Mouse (Mus musculus) CH12.LX (cell line): ENCODE results near the gene Zfp423. TPM values are rescaled to one million over a fixed set of nuclear protein-coding genes. Genes with fewer than 3 reads are reported as not detected.

Source experiments
- DNase-seq: peaks from one replicate; pipeline ENCODE4 v3.0.0-alpha.2; 2013; ENCODE audit errors: extremely low read depth
- H3K27ac ChIP-seq: 2 replicates; pipeline ENCODE4 v1.5.1; 2012; ENCODE audit warnings: low read depth, mild to moderate bottlenecking, control low read depth, moderate library complexity; ENCODE audit not compliant: insufficient read depth
- H3K27me3 ChIP-seq: replicated peaks from 2 replicates; pipeline ENCODE3; 2012; ENCODE audit warnings: inconsistent platforms
- H3K36me3 ChIP-seq, 2 experiments: replicated peaks in 1 of 2; 2 replicates each; pipeline versions ENCODE3 to v1.6.1; 2012; ENCODE audit warnings: inconsistent platforms in 1 of 2, low read length in 1 of 2, mild to moderate bottlenecking in 1 of 2, mixed read lengths in 1 of 2, moderate library complexity in 1 of 2; ENCODE audit not compliant: control insufficient read depth in 1 of 2, insufficient read depth in 1 of 2
- H3K4me1 ChIP-seq, 2 experiments: 2 replicates each; pipeline ENCODE4 v1.6.1; 2012; ENCODE audit warnings: inconsistent platforms in 1 of 2, moderate library complexity in 1 of 2; ENCODE audit not compliant: insufficient read depth in 2 of 2, control insufficient read depth in 1 of 2
- H3K4me2 ChIP-seq: 2 replicates; pipeline ENCODE4 v1.6.1; 2012; ENCODE audit warnings: low read depth, mild to moderate bottlenecking, control low read depth; ENCODE audit not compliant: poor library complexity, insufficient read depth, severe bottlenecking
- H3K4me3 ChIP-seq, 3 experiments: fragments of 150-350 bp in 1 of 3; sonication (generic) in 1 of 3; replicated peaks in 1 of 3; 2 replicates each; pipeline versions ENCODE3 to v1.5.1; 2011 to 2012; ENCODE audit warnings: low read depth in 2 of 3, low read length in 2 of 3, mild to moderate bottlenecking in 2 of 3, moderate library complexity in 2 of 3, control low read depth in 1 of 3, improper control_type of control experiment in 1 of 3, inconsistent platforms in 1 of 3, mixed read lengths in 1 of 3; ENCODE audit not compliant: poor library complexity in 1 of 3
- H3K79me2 ChIP-seq: replicated peaks from 2 replicates; pipeline ENCODE4 v1.6.1; 2012; ENCODE audit warnings: mild to moderate bottlenecking, moderate library complexity; ENCODE audit not compliant: control insufficient read depth, poor library complexity, insufficient read depth, severe bottlenecking; ENCODE audit errors: extremely low read depth
- H3K9ac ChIP-seq: 2 replicates; pipeline ENCODE4 v1.6.1; 2012; ENCODE audit warnings: low read depth, mild to moderate bottlenecking, control low read depth, moderate library complexity; ENCODE audit not compliant: insufficient read depth
- H3K9me3 ChIP-seq: replicated peaks from 2 replicates; pipeline ENCODE3; 2012; ENCODE audit warnings: low read length, inconsistent platforms, mixed read lengths
- BHLHE40 ChIP-seq: IDR thresholded peaks from 2 replicates; pipeline ENCODE4 v1.6.1; 2011; ENCODE audit warnings: mild to moderate bottlenecking, low read depth, low read length, improper control_type of control experiment
- CHD2 ChIP-seq: IDR thresholded peaks from 2 replicates; pipeline ENCODE4 v1.6.1; 2011; ENCODE audit warnings: low read length, improper control_type of control experiment
- CTCF ChIP-seq, 2 experiments: IDR thresholded peaks in 1 of 2; conservative IDR thresholded peaks in 1 of 2; 2 replicates each; pipeline ENCODE4 v1.5.1; 2011 to 2012; ENCODE audit warnings: low read depth in 2 of 2, low read length in 2 of 2, improper control_type of control experiment in 1 of 2, inconsistent platforms in 1 of 2, mild to moderate bottlenecking in 1 of 2, moderate library complexity in 1 of 2
- E2F4 ChIP-seq: IDR thresholded peaks from 2 replicates; pipeline ENCODE4 v1.6.1; 2011; ENCODE audit warnings: low read depth, low read length, improper control_type of control experiment; ENCODE audit not compliant: insufficient replicate concordance
- ELF1 ChIP-seq: IDR thresholded peaks from 2 replicates; pipeline ENCODE4 v1.6.1; 2014; ENCODE audit warnings: low read depth, mild to moderate bottlenecking, inconsistent platforms, low read length, improper control_type of control experiment
- EP300 ChIP-seq: IDR thresholded peaks from 2 replicates; pipeline ENCODE4 v1.6.1; 2011; ENCODE audit warnings: low read length, improper control_type of control experiment
- ETS1 ChIP-seq: conservative IDR thresholded peaks from 2 replicates; pipeline ENCODE4 v1.6.1; 2012; ENCODE audit warnings: low read depth, mild to moderate bottlenecking, inconsistent platforms, low read length, improper control_type of control experiment, moderate library complexity
- GABPA ChIP-seq: IDR thresholded peaks from 2 replicates; pipeline ENCODE4 v1.6.1; 2012; ENCODE audit warnings: low read depth, low read length, improper control_type of control experiment, inconsistent platforms; ENCODE audit not compliant: insufficient replicate concordance
- HCFC1 ChIP-seq: IDR thresholded peaks from 2 replicates; pipeline ENCODE4 v1.6.1; 2012; ENCODE audit warnings: low read depth, mild to moderate bottlenecking, inconsistent platforms, low read length, improper control_type of control experiment
- JUND ChIP-seq: conservative IDR thresholded peaks from 2 replicates; pipeline ENCODE4 v1.6.1; 2011; ENCODE audit warnings: low read depth, low read length, improper control_type of control experiment
- MAFK ChIP-seq: IDR thresholded peaks from 2 replicates; pipeline ENCODE4 v1.6.1; 2011; ENCODE audit warnings: low read length, improper control_type of control experiment; ENCODE audit not compliant: insufficient replicate concordance
- MAX ChIP-seq: IDR thresholded peaks from 2 replicates; pipeline ENCODE4 v1.6.1; 2011; ENCODE audit warnings: low read length, improper control_type of control experiment
- MEF2A ChIP-seq: IDR thresholded peaks from 2 replicates; pipeline ENCODE4 v1.6.1; 2014; ENCODE audit warnings: low read depth, mild to moderate bottlenecking, inconsistent platforms, low read length, improper control_type of control experiment, borderline replicate concordance
- MXI1 ChIP-seq: IDR thresholded peaks from 2 replicates; pipeline ENCODE4 v1.6.1; 2011; ENCODE audit warnings: mild to moderate bottlenecking, low read depth, low read length, improper control_type of control experiment
- MYC ChIP-seq: IDR thresholded peaks from 2 replicates; pipeline ENCODE4 v1.6.1; 2011; ENCODE audit warnings: low read depth, mild to moderate bottlenecking, improper control_type of control experiment, low read length
- NRF1 ChIP-seq: IDR thresholded peaks from 2 replicates; pipeline ENCODE4 v1.6.1; 2014; ENCODE audit warnings: low read depth, mild to moderate bottlenecking, inconsistent platforms, low read length, improper control_type of control experiment, moderate library complexity
- POLR2A ChIP-seq: IDR thresholded peaks from 2 replicates; pipeline ENCODE4 v1.6.1; 2011; ENCODE audit warnings: low read depth, mild to moderate bottlenecking, improper control_type of control experiment, low read length
- RCOR1 ChIP-seq: conservative IDR thresholded peaks from 2 replicates; pipeline ENCODE4 v1.6.1; 2012; ENCODE audit warnings: low read depth, mild to moderate bottlenecking, inconsistent platforms, low read length, improper control_type of control experiment
- SMC3 ChIP-seq: IDR thresholded peaks from 2 replicates; pipeline ENCODE4 v1.6.1; 2011; ENCODE audit warnings: low read depth, low read length, improper control_type of control experiment
- TCF12 ChIP-seq: IDR thresholded peaks from 2 replicates; pipeline ENCODE4 v1.6.1; 2014; ENCODE audit warnings: low read depth, mild to moderate bottlenecking, inconsistent platforms, low read length, improper control_type of control experiment
- UBTF ChIP-seq: IDR thresholded peaks from 2 replicates; pipeline ENCODE4 v1.6.1; 2012; ENCODE audit warnings: low read depth, mild to moderate bottlenecking, inconsistent platforms, low read length, improper control_type of control experiment, moderate library complexity
- USF1 ChIP-seq: IDR thresholded peaks from 2 replicates; pipeline ENCODE4 v1.6.1; 2014; ENCODE audit warnings: low read depth, mild to moderate bottlenecking, inconsistent platforms, low read length, improper control_type of control experiment
- USF2 ChIP-seq: conservative IDR thresholded peaks from 2 replicates; pipeline ENCODE4 v1.6.1; 2011; ENCODE audit warnings: low read depth, low read length, improper control_type of control experiment
- ZMIZ1 ChIP-seq: IDR thresholded peaks from 2 replicates; pipeline ENCODE4 v1.6.1; 2012; ENCODE audit warnings: low read depth, mild to moderate bottlenecking, inconsistent platforms, low read length, improper control_type of control experiment
- dilution Hi-C: fragments of 300-500 bp; cut with MboI; formaldehyde crosslinking; loops from 2 replicates; pipeline ENCODE4 v1.14.3; 2020; ENCODE audit warnings: low sequenced_read_pairs; ENCODE audit not compliant: extremely low pct_unique_long_range_greater_than_20kb, extremely low pct_ligation_motif_present
- in situ Hi-C: fragments of 300-500 bp; cut with MboI; formaldehyde crosslinking; loops from 3 replicates; pipeline ENCODE4 v1.14.3; 2019; ENCODE audit warnings: low sequenced_read_pairs, low pct_ligation_motif_present, low pct_unique_long_range_greater_than_20kb, mixed read lengths
- polyA plus RNA-seq: library from polyadenylated mRNA; unstranded; fragments of >175 nt; gene quantifications from 2 replicates; pipeline ENCODE4 v1.2.1, GENCODE M21; 2012; ENCODE audit warnings: low read depth; ENCODE audit not compliant: insufficient read length
- total RNA-seq, 2 experiments: library from RNA; depleted of rRNA; stranded (reverse); fragments of 300-350 nt in 1 of 2; fragments of >200 nt in 1 of 2; gene quantifications; 2 replicates each; pipeline ENCODE4 v1.2.3; 2012 to 2014

The Zfp423 gene
- total and polyA plus RNA-seq, 3 experiments: 0.25 to 2.7 (median 0.32) TPM

- Histone ChIP-seq H3K9ac (no peak overlapping the region), H3K4me3 (no peak overlapping the region), H3K4me1 (no peaks in the 10 kb centered on the region; a peak in 1 of 4 replicates), H3K27ac (no peak overlapping the region), H3K36me3 (no peaks in the 10 kb centered on the region), H3K9me3 (no peaks in the 10 kb centered on the region), H3K27me3 (no peaks in the 10 kb centered on the region), H3K79me2 (no peaks in the 10 kb centered on the region), H3K4me2 (no peak overlapping the region)
- no peak for DNase-seq
- in situ Hi-C loops: no loop called here
- no peak for TF ChIP-seq BHLHE40
- TF ChIP-seq HCFC1: no peak
- TF ChIP-seq EP300: no peak
- no peak for TF ChIP-seq MAFK
- TF ChIP-seq E2F4: no peak
- no peak for TF ChIP-seq ETS1
- no peak for TF ChIP-seq MEF2A
- no peak for TF ChIP-seq NRF1
- TF ChIP-seq USF1: no peak
- TF ChIP-seq MAX: no peak
- no peak for TF ChIP-seq JUND
- TF ChIP-seq SMC3: no peak
- no peak for TF ChIP-seq ZMIZ1
- no peak for TF ChIP-seq TCF12
- TF ChIP-seq GABPA: no peak
- dilution Hi-C loops: no loop called here
These were observed 228.3 kb downstream of the Zfp423 start for GRCm38 (mm10) chr8:87731062-87731461.

GRCm38 (mm10) chr8:87723015-87723414 is 236.4 kb downstream of the Zfp423 start:
- H3K4me1 ChIP-seq: no peaks in the 10 kb centered on the region
- no peaks in the 10 kb centered on the region for H3K27me3 ChIP-seq
- H3K4me3 ChIP-seq: no peak overlapping the region
- no peaks in the 10 kb centered on the region for H3K9me3 ChIP-seq
- dilution Hi-C loops (no loop called here), in situ Hi-C loops (no loop called here)
- no peaks in the 10 kb centered on the region for H3K79me2 ChIP-seq
- H3K27ac ChIP-seq: no peak overlapping the region
- TF ChIP-seq HCFC1: no peak
- TF ChIP-seq UBTF: no peak
- no peak for TF ChIP-seq SMC3
- no peak for TF ChIP-seq MAX
- no peak for TF ChIP-seq NRF1
- no peak for TF ChIP-seq MYC
- TF ChIP-seq ZMIZ1: no peak
- TF ChIP-seq TCF12: no peak
- TF ChIP-seq CHD2: no peak
- no peak for TF ChIP-seq MXI1
- TF ChIP-seq ELF1: no peak
- TF ChIP-seq JUND: no peak
- TF ChIP-seq RCOR1: no peak
- no peak for TF ChIP-seq POLR2A
- TF ChIP-seq E2F4: no peak
- no peak for TF ChIP-seq CTCF (conservative IDR thresholded peaks at IDR 0.05 in 1 of 2, IDR thresholded peaks at IDR 0.05 in 1 of 2; ENCODE audit: low read depth in 2 of 2, low read length in 2 of 2)
- no peak for TF ChIP-seq USF2
- no peaks in the 10 kb centered on the region for H3K36me3 ChIP-seq
- no peak overlapping the region for H3K9ac ChIP-seq
- no peak for DNase-seq
- no peak overlapping the region for H3K4me2 ChIP-seq
